ENCODE assay signal across 9 mouse cellular contexts in the genomic region with DNA sequence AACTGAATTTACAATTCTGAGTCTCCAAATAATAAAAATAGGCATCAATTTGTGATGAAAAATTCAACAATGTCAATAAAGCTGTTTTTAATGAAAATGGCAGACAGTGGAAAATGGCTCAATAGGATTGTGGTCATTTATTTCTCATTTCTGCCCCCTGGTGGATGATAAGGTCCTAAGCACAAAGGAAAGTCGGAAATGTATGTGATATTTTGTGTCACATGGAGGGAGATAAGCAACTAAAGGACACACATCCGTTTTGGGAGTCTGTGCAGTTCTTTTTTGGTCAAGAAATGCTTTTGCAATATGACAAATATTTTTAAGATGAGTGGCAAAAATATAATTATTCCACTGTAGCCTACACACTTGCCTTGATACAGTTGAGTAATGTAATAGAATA. TPM values are rescaled to one million over a fixed set of nuclear protein-coding genes. Genes with fewer than 3 reads are reported as not detected.
DNase-seq lines count a peak whose midpoint lies in the region.
"Had no signal": no experiment of that assay in that cellular context is flagged by ENCODE, and none has a peak within 500 bp of the region (broad histone marks: within the 10 kb centered on the region; RNA-seq: fewer than 3 reads in every experiment).

No protein-coding gene starts in this region.

- peak; percentile 25 to 57 for DNase-seq in cerebellum, postnatal 10 days
- DNase-seq in cerebellum, adult 11-12 months = no peak
- peak; percentile 2 for DNase-seq in layer of hippocampus, adult 9-10 months (ENCODE audit: low spot score)
- no peak for DNase-seq in layer of hippocampus, postnatal 36 days
- DNase-seq in c-Kit-positive CD71-positive TER-119-positive erythroid progenitor cells, embryonic 14.5 days (ENCODE audit: low spot score) = peak; percentile 21
- peak; percentile 63 for DNase-seq in lung, postnatal 25 days (ENCODE audit: low spot score)
- no peak for DNase-seq in cerebellum, adult 8-10 months
- no peak for DNase-seq in spleen, postnatal 10 days (ENCODE audit: low spot score in 2 of 2)
- DNase-seq: liver, embryonic 13.5 days had no signal

RNA-seq across cellular contexts. Expression of a gene that starts 27.9 kb away (rescaled TPM):
- 1 to 10 TPM in 1 of 2 experiments, under 1 TPM in 1; 0.40 to 1.2 TPM for total RNA-seq in layer of hippocampus, postnatal 36 days (2021)

Comparison
In these comparisons a context has a peak if more than half of its experiments do, and no peak if none do; other contexts are left out.
1. DNase-seq: peak in cerebellum, postnatal 10 days (2 of 2), layer of hippocampus, adult 9-10 months (single experiment), c-Kit-positive CD71-positive TER-119-positive erythroid progenitor cells, embryonic 14.5 days (single experiment) and lung, postnatal 25 days (single experiment); none in cerebellum, adult 11-12 months (single experiment), layer of hippocampus, postnatal 36 days (0 of 2), cerebellum, adult 8-10 months (single experiment) and spleen, postnatal 10 days (0 of 2).